Mouse (Mus musculus): ENCODE measurements around the gene Vmn1r159. TPM values are rescaled to one million over a fixed set of nuclear protein-coding genes. Genes with fewer than 3 reads are reported as not detected.
"Not testable (repeated sequence)": the region's sequence is repeated elsewhere in the genome, so short reads cannot be mapped to it uniquely, and the experiment has no call there.

Gene Vmn1r159
- not detected for total RNA-seq (2022)

DNA sequence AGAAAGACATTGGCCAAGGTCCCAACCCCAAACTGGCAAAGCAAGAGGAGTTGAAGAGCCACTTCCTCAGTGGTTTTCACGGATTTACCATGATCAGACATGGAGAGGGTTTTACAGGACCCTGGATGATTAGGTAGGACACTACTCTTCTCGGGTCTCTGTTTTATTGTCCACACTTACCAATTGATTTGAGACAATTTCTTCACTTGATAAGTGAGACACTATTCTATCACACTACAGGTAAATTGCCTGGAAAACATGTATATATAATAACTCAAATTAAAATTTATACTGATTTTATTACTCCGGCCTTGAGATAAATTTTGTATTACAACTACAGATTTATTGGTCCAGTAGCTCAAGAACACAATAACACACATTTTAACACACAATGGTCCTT is at the start of gene Vmn1r159:
Gene Vmn1r159, minus strand, starts transcription at position 101 of the 400 bp plus-strand sequence.
- not testable (repeated sequence) for DNase-seq (ENCODE audit: low spot score in 2 of 2)

DNA sequence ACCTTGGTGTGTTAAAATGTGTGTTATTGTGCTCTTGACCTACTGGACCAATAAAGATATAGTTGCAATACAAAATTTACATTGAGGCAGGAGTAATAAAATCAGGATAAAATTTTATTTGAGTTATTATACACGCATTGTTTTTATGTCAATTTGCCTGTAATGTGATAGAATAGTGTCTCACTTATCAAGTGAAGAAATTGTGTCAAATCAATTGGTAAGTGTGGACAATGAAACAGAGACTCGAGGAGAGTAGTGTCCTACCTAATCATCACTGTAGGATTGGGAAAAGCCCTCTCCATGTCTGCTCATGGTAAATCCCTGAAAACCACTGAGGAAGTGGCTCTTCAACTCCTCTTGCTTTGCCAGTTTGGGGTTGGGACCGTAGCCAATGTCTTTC is 27.5 kb upstream of the Vmn1r159 start, which contains the start of gene Vmn1r160:
Gene Vmn1r160, plus strand, starts transcription at position 301 of the 400 bp plus-strand sequence.
- DNase-seq (ENCODE audit: low spot score in 2 of 2): not testable (repeated sequence)

Other genes starting within 250 kb of the Vmn1r159 start
- not detected for gene Vmn1r155, start 185.6 kb downstream of the Vmn1r159 start, total RNA-seq (2022)
- gene Gm8693, start 151.3 kb downstream of the Vmn1r159 start, total RNA-seq (2022): not detected
- not detected for gene Gm4567, start 123.9 kb downstream of the Vmn1r159 start, total RNA-seq (2022)
- not detected for gene Vmn1r157, start 81.9 kb downstream of the Vmn1r159 start, total RNA-seq (2022)
- not detected for gene Vmn1r158, start 52.8 kb downstream of the Vmn1r159 start, total RNA-seq (2022)
- not detected for gene Vmn1r160, start 27.6 kb upstream of the Vmn1r159 start, total RNA-seq (2022)
- gene Gm4214, start 141.1 kb upstream of the Vmn1r159 start, total RNA-seq (2022): not detected
- gene Gm4216, start 176.3 kb upstream of the Vmn1r159 start, total RNA-seq (2022): not detected
- not detected for gene Vmn1r163, start 211.9 kb upstream of the Vmn1r159 start, total RNA-seq (2022)
- not detected for gene Gm8720, start 223.9 kb upstream of the Vmn1r159 start, total RNA-seq (2022)

Measured in gastrocnemius, adult 8-10 months (tissue).